Mouse (Mus musculus): ENCODE results near the gene Ankrd53.
"Not testable (repeated sequence)": the region's sequence is repeated elsewhere in the genome, so short reads cannot be mapped to it uniquely, and the experiment has no call there.

Gene Ankrd53

GRCm38 (mm10) chr6:83766982-83767381 is 4.5 kb downstream of the Ankrd53 start:
- no peak for DNase-seq (ENCODE audit: low spot score in 2 of 2)

- no peak for DNase-seq (ENCODE audit: low spot score in 2 of 2)
Observed at GRCm38 (mm10) chr6:83768485-83768884, 6.0 kb downstream of the Ankrd53 start.

- DNase-seq (ENCODE audit: low spot score in 2 of 2), result no peak
Observed at GRCm38 (mm10) chr6:83774126-83774525, 11.7 kb downstream of the Ankrd53 start.

- DNase-seq (ENCODE audit: low spot score in 2 of 2), result no peak
Observed at GRCm38 (mm10) chr6:83774781-83775563, 12.5 kb downstream of the Ankrd53 start.

- DNase-seq (ENCODE audit: low spot score in 2 of 2), result peak; percentile 84 to 91
Observed at GRCm38 (mm10) chr6:83775638-83776293, 13.3 kb downstream of the Ankrd53 start, which contains the start of gene Tex261. Gene Tex261 (minus strand): TSS chr6:83775813.

GRCm38 (mm10) chr6:83778306-83778705 is 15.9 kb downstream of the Ankrd53 start:
- no peak for DNase-seq (ENCODE audit: low spot score in 2 of 2)

GRCm38 (mm10) chr6:83779026-83779425 is 16.6 kb downstream of the Ankrd53 start:
- DNase-seq (ENCODE audit: low spot score in 2 of 2), result peak in 1 of 2 experiments; percentile 42

GRCm38 (mm10) chr6:83786426-83786825 is 24.0 kb downstream of the Ankrd53 start:
- no peak for DNase-seq (ENCODE audit: low spot score in 2 of 2)

GRCm38 (mm10) chr6:83788554-83788953 is 26.1 kb downstream of the Ankrd53 start:
- DNase-seq (ENCODE audit: low spot score in 2 of 2), result no peak

GRCm38 (mm10) chr6:83790533-83790932 is 28.1 kb downstream of the Ankrd53 start:
- DNase-seq (ENCODE audit: low spot score in 2 of 2), result not testable (repeated sequence)

- no peak for DNase-seq (ENCODE audit: low spot score in 2 of 2)
Observed at GRCm38 (mm10) chr6:83791251-83791890, 28.9 kb downstream of the Ankrd53 start.

- DNase-seq (ENCODE audit: low spot score in 2 of 2), result peak; percentile 93 to 95
Observed at GRCm38 (mm10) chr6:83794760-83795296, 32.4 kb downstream of the Ankrd53 start, which contains the start of gene Nagk. Gene Nagk (plus strand): TSS chr6:83794982.

GRCm38 (mm10) chr6:83795492-83795900 is 33.1 kb downstream of the Ankrd53 start:
- peak in 1 of 2 experiments; percentile 45 for DNase-seq (ENCODE audit: low spot score in 2 of 2)

GRCm38 (mm10) chr6:83796686-83797085 is 34.2 kb downstream of the Ankrd53 start:
- DNase-seq (ENCODE audit: low spot score in 2 of 2), result no peak

- DNase-seq (ENCODE audit: low spot score in 2 of 2), result no peak
Observed at GRCm38 (mm10) chr6:83802033-83802432, 39.6 kb downstream of the Ankrd53 start.

GRCm38 (mm10) chr6:83802846-83803245 is 40.4 kb downstream of the Ankrd53 start:
- DNase-seq (ENCODE audit: low spot score in 2 of 2), result no peak

GRCm38 (mm10) chr6:83815801-83816200 is 53.4 kb downstream of the Ankrd53 start:
- DNase-seq (ENCODE audit: low spot score in 2 of 2), result no peak
